Mouse (Mus musculus): ENCODE results near the gene Sirt4. TPM values are rescaled to one million over a fixed set of nuclear protein-coding genes. Genes with fewer than 3 reads are reported as not detected.
"Not testable (repeated sequence)": the region's sequence is repeated elsewhere in the genome, so short reads cannot be mapped to it uniquely, and the experiment has no call there.

Gene Sirt4
- total RNA-seq, 1 experiment from 2014 or later = 6.0 TPM

DNA sequence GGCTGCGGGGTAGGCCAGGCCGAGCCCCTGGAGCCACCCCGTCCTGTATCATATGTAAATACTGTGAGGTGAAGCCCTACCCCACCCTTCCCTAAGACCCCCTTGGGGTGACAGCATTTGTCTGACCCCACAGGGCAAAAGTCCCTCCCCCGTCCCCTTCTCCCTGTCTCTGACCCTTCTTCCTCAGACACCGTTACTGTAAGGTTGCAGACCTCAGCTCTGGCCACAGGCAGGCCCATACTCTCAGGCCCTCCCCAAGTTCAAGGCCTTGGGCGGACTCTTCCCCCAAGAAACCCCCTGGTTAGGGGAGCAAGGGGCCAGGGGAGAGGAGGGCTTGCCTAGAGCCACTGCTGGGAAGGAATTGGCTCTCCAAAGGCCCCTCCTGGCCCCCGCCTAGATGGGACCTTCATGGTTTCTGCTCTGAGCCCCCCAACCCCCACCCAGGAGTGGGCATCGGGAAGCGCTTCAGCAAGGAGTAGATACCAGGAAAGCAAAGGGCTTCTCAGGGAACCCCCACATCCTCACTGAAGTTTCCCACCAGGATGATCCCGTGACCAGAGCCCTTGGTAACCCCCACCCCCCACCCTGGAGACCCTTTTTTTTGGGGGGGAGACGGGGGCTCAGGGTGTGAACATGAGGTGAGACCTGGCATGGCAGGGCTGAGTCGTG is 30.0 kb downstream of the Sirt4 start:
- ATAC-seq (replicated peaks in 1 of 2; ENCODE audit: insufficient read depth in 1 of 2, low FRiP score in 2 of 2, low TSS enrichment in 1 of 2, low read depth in 1 of 2, poor library complexity in 2 of 2, severe bottlenecking in 2 of 2) = no peak

DNA sequence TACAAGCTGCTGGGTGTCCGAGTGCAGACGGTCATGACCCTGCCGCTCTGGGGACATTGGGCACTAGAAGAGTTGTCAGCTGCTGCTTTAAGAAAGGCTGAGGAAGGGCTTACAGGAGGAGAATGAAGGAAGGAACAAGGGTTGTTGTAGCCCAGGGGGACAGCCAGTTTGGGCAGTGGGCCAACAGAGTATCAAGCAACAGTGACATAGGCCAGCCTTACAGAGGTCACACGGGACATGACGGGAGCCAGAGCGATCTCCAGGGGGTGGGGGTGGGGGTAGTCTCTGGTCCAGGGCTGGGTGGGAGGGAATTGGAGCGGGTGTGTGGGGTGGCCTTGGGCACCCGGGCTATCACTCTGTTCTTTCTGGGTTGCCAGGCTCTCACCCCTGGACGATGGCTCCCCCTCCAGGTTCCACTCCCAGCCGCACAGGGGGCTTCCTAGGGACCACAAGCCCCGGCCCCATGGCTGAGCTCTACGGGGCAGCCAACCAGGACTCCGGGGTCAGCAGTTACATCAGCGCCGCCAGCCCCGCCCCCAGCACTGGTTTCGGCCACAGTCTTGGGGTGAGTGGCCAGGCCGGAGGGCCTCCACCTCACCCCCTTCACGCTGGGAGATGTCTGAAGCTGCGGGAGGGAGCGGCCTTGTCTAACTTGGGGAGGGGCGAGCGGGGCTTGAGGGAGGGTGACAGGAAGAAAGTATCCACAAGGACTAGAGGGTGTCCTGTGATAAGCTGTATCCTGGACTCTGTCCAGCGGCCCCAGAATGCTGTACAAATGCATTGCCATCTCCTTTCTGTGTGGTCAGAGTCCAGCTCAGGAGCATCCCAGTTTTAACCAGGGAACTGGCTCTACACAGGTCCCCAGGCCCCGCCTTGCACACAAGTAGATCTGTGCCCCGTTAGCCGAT is 33.9 kb downstream of the Sirt4 start:
- no peak for ATAC-seq (replicated peaks in 1 of 2; ENCODE audit: insufficient read depth in 1 of 2, low FRiP score in 2 of 2, low TSS enrichment in 1 of 2, low read depth in 1 of 2, poor library complexity in 2 of 2, severe bottlenecking in 2 of 2)

DNA sequence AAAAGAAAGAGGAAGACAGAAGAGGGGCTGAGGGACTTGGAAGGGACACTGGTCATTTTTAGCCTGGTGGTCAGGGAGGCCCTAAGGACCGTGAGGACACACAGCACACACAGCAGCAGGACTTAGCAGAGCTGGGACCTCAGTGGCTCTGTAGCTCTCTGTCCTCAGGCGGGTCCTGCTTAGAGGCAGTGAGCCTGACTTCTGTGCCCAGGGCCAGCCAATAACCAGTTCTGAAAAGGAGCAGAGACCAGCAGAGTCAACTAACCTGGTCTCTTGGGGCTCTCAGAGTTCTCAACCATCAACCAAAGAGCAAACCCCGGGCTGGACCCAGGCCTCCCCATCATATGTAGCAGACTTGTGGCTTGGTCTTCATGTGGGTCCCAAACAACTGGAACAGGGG is 35.3 kb downstream of the Sirt4 start:
- no peak for ATAC-seq (replicated peaks in 1 of 2; ENCODE audit: insufficient read depth in 1 of 2, low FRiP score in 2 of 2, low TSS enrichment in 1 of 2, low read depth in 1 of 2, poor library complexity in 2 of 2, severe bottlenecking in 2 of 2)

DNA sequence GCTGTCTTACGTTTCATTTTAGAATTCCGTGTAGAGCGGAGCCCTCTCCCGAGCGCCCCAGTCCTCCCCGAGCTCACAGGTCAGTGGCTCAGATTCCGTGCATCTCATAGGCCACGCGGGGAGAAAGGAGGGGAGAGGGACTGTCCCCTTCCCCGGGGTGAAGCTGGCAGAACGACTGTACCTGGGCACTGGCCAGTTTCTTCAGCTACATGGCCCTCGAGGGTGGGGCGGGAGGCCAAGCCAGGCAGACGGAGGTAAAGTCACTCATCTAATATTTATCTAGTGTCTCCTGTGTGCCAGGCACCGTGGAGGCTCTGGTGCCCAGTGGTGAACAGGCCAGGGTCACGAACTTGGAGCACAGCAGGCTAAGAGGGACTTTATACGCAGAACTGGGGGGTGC is 37.4 kb downstream of the Sirt4 start:
- ATAC-seq (replicated peaks in 1 of 2; ENCODE audit: insufficient read depth in 1 of 2, low FRiP score in 2 of 2, low TSS enrichment in 1 of 2, low read depth in 1 of 2, poor library complexity in 2 of 2, severe bottlenecking in 2 of 2) = no peak

DNA sequence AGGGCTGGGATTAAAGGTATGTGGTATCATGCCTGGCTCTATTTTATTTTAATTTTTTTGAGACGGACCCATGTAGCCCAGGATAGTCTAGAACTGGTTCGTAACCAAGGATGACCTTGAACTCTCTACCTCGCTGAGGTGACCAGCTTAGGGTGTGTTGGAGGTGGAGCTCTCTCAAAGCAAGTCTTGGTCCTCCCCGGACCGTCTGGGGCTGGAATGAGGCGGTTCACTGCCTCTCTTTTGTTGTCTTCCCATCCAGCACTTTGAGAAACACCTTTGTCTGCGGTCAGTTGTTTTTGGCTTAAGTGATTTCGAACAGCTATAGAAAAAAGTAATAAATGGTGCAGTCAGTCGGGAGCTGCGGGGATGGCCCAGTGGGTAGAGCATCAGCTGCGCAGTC is 40.4 kb downstream of the Sirt4 start:
- no peak for ATAC-seq (replicated peaks in 1 of 2; ENCODE audit: insufficient read depth in 1 of 2, low FRiP score in 2 of 2, low TSS enrichment in 1 of 2, low read depth in 1 of 2, poor library complexity in 2 of 2, severe bottlenecking in 2 of 2)

DNA sequence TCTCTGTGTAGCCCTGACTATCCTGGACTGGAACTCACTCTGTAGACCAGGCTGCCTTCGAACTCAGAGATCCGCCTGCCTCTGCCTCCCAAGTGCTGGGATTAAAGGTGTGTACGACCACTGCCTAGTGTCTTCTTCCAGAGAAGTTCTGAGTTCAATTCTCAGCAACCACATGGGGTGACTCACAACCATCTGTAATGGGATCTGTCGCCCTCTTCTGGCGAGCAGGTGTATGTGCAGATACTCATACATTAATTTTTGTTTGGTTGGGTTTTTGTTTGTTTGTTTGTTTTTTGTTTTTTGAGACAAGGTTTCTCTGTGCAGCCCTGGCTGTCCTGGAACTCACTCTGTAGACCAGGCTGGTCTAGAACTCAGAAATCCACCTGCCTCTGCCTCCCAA is 41.9 kb downstream of the Sirt4 start:
- ATAC-seq (replicated peaks in 1 of 2; ENCODE audit: insufficient read depth in 1 of 2, low FRiP score in 2 of 2, low TSS enrichment in 1 of 2, low read depth in 1 of 2, poor library complexity in 2 of 2, severe bottlenecking in 2 of 2) = not testable (repeated sequence)

DNA sequence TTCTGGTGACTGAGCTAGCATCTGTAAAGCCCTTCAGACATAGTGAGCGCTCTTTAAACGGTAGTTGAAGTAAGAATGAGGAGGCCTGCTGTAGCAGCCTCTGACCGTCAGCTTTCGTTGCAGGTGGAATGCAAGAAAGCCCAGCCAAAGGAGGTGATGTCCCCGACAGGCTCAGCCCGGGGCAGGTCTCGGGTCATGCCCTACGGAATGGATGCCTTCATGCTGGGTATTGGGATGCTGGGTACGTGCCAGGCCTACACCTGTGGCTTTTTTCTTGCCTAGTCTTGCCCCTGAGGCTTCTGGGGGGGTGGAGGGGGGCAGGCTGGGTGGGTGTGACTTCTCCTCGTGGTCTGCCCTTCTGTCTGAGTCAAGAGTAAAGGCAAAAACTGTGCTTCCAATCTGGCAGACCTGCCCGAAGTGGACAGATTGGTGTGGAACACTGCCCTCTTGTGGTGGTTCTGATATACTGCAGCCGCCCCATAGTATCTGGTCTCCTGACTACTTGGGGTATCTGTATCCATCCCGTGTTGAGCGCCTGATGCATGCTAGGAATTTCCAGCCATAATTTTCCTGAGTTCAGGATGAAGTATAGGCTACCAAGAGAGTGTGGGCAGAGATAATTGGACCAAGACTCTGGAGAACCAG is 43.2 kb downstream of the Sirt4 start:
- peak; percentile 64 to 79 for ATAC-seq (replicated peaks in 1 of 2; ENCODE audit: insufficient read depth in 1 of 2, low FRiP score in 2 of 2, low TSS enrichment in 1 of 2, low read depth in 1 of 2, poor library complexity in 2 of 2, severe bottlenecking in 2 of 2)

DNA sequence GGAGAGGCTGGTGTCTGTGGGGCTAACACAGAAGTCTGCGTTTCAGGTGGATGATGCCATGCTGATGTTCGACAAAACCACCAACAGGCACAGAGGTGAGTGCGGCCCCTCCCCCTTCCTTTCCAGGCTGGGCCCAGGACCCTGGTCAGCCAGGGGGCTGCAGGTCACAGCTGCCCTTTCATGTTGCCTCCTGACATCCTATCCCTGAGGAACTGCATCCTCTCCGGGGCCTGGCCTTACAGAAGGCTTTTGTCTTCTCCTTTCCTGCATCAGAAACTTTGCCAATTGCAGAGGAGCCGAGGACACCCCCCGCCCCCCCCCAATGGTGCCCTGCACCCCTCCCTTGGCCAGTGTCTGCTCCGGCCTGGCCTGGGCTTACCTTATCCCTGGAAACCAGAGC is 45.9 kb downstream of the Sirt4 start:
- no peak for ATAC-seq (replicated peaks in 1 of 2; ENCODE audit: insufficient read depth in 1 of 2, low FRiP score in 2 of 2, low TSS enrichment in 1 of 2, low read depth in 1 of 2, poor library complexity in 2 of 2, severe bottlenecking in 2 of 2)

DNA sequence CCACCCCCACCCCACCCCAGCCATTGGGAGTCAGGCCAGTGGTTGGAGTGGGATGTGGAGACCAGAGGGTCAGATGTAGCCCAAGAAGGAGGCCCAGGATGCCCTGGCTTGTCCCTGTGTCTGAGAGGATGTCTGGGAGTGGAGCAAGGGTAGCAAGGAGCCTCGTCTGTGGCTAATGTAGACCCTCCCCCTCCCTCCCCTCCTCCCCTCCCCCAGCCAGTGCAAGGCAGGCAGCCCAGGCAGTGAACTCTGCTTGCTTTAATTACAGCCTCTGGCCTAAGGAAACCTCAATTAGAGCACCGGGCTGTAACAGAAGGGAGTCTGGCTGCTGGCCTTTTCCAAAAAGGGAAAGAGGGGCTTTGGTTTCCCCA is 46.6 kb downstream of the Sirt4 start:
- ATAC-seq (replicated peaks in 1 of 2; ENCODE audit: insufficient read depth in 1 of 2, low FRiP score in 2 of 2, low TSS enrichment in 1 of 2, low read depth in 1 of 2, poor library complexity in 2 of 2, severe bottlenecking in 2 of 2) = no peak

DNA sequence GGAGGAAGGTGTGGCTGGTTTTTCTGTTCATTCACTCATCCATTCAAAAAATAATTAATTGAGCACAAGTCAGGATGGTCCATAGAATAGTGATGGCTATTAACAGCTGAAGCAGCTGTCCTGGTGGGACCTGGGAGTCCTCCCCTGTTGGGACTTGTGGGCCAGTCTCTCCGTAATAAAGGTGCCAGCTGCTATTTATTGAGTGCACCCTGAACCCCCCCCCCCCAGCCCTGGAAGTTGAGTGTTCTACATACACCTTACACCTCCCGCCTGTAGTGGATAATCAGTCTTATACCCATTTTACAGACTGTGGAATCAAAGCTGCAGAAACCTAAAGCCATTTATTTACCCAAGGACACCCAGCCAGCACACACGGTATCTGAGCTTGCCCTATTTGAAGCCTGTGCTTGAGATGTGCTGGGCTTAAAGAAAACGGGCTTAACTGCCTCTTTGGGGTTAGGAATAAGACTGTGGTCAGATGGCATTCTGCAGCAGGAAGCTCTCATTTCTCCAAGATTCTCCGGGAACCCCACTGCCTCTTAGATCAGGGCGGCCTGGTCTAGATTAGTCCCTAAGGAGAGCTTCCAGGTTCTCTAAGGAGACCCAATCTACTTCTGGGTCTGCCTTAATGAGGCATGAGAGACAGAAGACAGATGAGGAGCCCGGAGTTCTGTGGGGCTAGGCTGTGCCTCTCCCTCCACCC is 47.1 kb downstream of the Sirt4 start:
- ATAC-seq (replicated peaks in 1 of 2; ENCODE audit: insufficient read depth in 1 of 2, low FRiP score in 2 of 2, low TSS enrichment in 1 of 2, low read depth in 1 of 2, poor library complexity in 2 of 2, severe bottlenecking in 2 of 2) = no peak

DNA sequence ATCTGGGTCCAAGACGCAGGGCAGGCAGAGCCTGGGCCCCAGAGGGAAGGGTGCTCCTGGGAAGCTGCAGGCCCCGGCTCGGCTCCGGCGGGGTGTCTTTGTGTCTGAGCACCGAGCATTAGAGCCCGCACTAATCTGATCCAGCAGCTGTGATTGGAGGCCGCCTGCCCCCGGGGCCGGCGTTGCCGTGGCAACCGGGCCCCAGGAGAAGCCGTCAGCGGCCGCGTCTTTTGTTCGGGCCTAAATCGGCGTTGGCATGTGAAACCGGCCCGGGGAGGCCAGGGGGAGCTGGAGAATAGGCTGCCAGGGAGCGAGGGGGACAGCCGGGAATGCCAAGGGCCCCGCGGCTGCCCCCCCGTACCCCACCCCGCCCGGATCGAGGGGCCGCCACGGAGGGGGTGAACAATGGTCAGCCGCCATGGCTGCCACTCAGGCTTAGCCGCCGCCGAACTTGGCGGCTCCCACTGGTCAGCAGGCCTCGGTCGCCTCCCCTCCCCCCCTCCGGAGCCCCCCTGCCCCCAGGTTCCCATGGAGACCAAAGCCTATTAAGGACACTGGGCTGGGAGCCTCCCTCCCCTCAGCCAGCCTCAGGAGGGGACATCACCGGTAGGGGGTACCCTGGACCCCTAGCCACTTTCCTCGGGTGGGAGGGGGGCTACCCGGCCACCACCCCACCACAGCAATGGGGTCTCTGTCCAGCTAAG is 48.0 kb downstream of the Sirt4 start:
- ATAC-seq (replicated peaks in 1 of 2; ENCODE audit: insufficient read depth in 1 of 2, low FRiP score in 2 of 2, low TSS enrichment in 1 of 2, low read depth in 1 of 2, poor library complexity in 2 of 2, severe bottlenecking in 2 of 2) = 0 out of 4 replicates have a peak, but pooled peaks of 1 of the 2 experiments have one; percentile 30

DNA sequence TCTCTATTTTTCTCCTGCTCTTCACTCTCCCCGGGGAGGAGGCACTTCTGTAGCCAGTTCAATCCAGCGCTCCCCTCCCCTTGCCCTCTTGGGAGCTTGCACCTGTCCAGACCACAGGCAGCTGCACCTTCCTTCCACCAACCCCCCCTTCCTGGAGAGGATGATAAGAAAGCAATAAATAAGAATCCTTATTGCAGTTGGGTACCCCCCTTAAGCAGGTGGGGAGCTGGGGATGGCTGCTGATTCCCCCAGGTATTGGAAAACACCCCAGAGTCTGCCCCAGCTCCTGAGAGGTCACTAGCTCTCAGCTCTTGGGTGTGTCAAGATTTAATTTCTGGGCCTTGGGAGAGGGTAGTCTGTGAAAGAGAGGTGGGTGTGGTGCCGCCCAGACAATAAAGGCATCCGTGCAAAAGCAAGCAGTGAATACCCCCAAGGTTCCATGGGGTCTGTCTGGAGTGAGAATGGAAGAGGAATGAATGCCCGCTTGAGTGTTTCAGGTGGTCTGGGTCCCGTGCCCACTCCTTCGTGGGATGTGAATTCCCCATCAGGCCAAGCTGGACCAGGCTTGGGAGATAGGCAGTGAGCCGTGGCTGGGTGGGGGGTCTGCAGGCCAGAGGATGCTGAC is 48.7 kb downstream of the Sirt4 start:
- no peak for ATAC-seq (replicated peaks in 1 of 2; ENCODE audit: insufficient read depth in 1 of 2, low FRiP score in 2 of 2, low TSS enrichment in 1 of 2, low read depth in 1 of 2, poor library complexity in 2 of 2, severe bottlenecking in 2 of 2)

DNA sequence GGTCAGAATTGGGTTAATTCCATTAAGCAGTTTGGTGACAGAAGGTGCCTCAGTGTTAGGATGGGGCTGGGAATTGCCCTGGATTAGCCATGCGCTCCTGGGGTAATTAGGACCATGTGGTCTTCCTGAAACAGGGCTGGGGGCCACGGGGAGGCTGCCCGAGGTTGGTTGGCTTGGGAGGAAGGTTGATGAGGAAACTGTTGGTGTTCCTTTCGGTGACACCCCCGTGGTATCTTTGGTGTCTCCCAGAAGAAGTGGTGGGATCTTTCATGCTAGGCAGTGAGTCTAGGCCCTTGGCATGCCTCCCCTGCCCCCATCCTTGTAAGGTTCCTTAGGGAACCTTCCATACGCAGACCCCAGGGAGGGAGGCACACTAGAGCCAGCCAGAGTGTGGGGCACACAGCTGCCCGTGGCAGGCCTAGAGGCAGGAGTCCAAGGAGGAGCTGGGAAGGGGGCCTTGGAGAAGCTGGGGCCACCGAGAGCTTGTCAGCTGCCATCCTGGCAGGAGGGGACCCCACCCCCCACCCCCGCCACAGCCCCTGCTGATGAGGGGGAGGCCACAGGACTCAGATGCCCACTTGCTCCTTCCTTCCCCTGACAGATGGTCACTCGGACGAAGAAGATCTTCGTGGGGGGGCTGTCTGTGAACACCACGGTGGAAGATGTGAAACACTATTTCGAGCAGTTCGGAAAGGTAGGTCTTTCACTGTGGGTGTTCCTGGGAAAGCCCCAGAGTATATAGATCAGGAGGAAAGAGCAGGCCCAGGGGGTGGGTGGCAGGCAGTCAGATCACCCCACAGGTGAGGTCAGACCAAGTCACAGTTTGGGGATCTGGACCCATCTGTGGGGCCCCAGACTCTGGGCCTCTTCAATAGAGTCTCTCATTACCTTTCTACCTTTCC is 49.4 kb downstream of the Sirt4 start:
- no peak for ATAC-seq (replicated peaks in 1 of 2; ENCODE audit: insufficient read depth in 1 of 2, low FRiP score in 2 of 2, low TSS enrichment in 1 of 2, low read depth in 1 of 2, poor library complexity in 2 of 2, severe bottlenecking in 2 of 2)

DNA sequence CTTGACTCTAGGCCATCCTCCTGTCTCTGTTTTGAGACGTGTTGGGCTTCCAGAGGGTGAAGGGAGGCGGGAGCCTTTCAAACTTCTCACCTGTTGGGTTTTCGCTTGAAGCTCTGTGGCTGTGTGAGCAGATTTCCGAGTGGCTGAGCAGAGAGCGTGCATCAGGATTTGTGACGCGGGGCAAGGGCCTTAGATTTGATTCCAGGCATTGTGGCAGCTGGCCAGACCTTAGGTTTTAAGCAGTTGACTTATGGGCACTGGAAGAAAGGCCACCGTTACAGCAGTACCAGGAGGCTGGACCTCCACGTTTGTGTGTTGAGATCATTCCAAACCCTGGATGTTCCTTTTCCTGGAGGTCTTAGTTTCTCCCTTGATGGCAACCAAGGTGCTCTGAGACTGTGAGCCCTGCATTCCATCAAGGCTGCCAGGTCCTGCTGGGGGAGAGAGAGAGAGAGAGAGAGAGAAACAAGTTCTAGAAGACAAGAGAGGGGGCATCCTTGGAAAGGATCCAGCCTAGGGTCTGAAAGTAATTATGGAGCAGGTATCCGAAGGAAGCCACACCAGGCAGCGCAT is 50.2 kb downstream of the Sirt4 start:
- ATAC-seq (replicated peaks in 1 of 2; ENCODE audit: insufficient read depth in 1 of 2, low FRiP score in 2 of 2, low TSS enrichment in 1 of 2, low read depth in 1 of 2, poor library complexity in 2 of 2, severe bottlenecking in 2 of 2) = no peak

DNA sequence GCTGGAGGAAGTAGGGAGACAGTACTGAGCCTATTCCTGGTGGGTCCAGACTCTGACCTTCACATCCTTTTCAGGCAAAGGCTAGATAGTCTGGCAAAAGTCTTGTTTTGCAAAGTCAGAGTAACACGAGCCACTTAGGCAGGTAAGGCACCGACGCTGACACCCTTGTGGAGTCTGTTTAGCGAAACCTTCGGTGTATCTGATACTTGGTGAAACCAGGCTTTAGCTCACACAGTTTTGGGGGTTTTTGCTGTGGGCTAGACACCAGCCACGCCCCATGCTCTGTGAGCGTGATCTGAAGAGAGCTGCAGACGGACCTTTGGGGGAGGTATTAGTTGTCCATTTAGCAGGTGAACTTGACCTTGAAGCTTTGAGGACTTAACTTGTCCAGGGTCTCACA is 51.3 kb downstream of the Sirt4 start:
- ATAC-seq (replicated peaks in 1 of 2; ENCODE audit: insufficient read depth in 1 of 2, low FRiP score in 2 of 2, low TSS enrichment in 1 of 2, low read depth in 1 of 2, poor library complexity in 2 of 2, severe bottlenecking in 2 of 2) = no peak

DNA sequence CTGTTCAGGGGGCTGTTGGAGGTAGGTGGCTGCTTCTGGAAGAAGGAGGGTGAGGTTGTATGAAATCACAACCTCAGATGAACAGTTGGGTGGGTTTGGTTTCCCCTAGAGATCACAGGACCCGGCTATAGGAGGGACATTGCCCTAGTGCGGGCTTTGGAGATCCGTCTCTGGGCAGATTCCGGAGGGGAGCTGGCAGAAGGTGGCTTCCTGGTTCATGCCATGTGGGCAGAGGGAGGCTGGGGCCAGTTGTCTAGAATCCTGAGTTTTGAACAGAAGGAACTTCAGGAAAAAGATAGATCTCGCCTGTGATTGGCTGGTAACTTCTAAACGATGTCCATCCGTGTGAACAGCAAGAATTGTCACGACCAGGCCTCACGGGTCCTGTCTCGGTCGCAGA is 52.1 kb downstream of the Sirt4 start:
- ATAC-seq (replicated peaks in 1 of 2; ENCODE audit: insufficient read depth in 1 of 2, low FRiP score in 2 of 2, low TSS enrichment in 1 of 2, low read depth in 1 of 2, poor library complexity in 2 of 2, severe bottlenecking in 2 of 2) = no peak

All from hematopoietic stem cell, adult 5-6 weeks (primary cell).